Mouse (Mus musculus): Measurements from ENCODE around the gene Kif17. TPM values are rescaled to one million over a fixed set of nuclear protein-coding genes. Genes with fewer than 3 reads are reported as not detected.

The Kif17 gene
- polyA plus RNA-seq, 1 experiment from 2014 or later, result 4.3 TPM

- H3K27ac ChIP-seq (ENCODE audit: low read depth, low read length), result no peak overlapping the region
- peak overlapping the region; percentile 53 for H3K9ac ChIP-seq (replicated peaks; ENCODE audit: low read depth, low read length)
- H3K9me3 ChIP-seq (ENCODE audit: control insufficient read depth, low read length), result no peaks in the 10 kb centered on the region
- H3K4me1 ChIP-seq (ENCODE audit: control insufficient read depth, insufficient read depth, low read length), result peaks cover 24% of the 10 kb centered on the region
- H3K4me3 ChIP-seq (ENCODE audit: low read depth, low read length), result peak overlapping the region; percentile 57
- no peaks in the 10 kb centered on the region for H3K36me3 ChIP-seq (ENCODE audit: control insufficient read depth, insufficient read depth, low read length)
- no peak for ATAC-seq (ENCODE audit: low read depth)
- WGBS, result 12% methylated on average over 5 of the region's 5 CpGs
- H3K4me2 ChIP-seq (ENCODE audit: low read depth, low read length), result peak overlapping the region; percentile 89
- no peaks in the 10 kb centered on the region for H3K27me3 ChIP-seq (ENCODE audit: control insufficient read depth, insufficient read depth, low read length)
Observed at GRCm38 (mm10) chr4:138252231-138252630, 2.0 kb downstream of the Kif17 start.

- no peak overlapping the region for H3K4me2 ChIP-seq (ENCODE audit: low read depth, low read length)
- H3K9me3 ChIP-seq (ENCODE audit: control insufficient read depth, low read length), result no peaks in the 10 kb centered on the region
- 86% methylated on average over 22 of the region's 22 CpGs for WGBS
- no peak overlapping the region for H3K27ac ChIP-seq (ENCODE audit: low read depth, low read length)
- H3K4me1 ChIP-seq (ENCODE audit: control insufficient read depth, insufficient read depth, low read length), result peaks cover 3% of the 10 kb centered on the region
- H3K4me3 ChIP-seq (ENCODE audit: low read depth, low read length), result no peak overlapping the region
- no peak for ATAC-seq (ENCODE audit: low read depth)
- no peaks in the 10 kb centered on the region for H3K27me3 ChIP-seq (ENCODE audit: control insufficient read depth, insufficient read depth, low read length)
- no peaks in the 10 kb centered on the region for H3K36me3 ChIP-seq (ENCODE audit: control insufficient read depth, insufficient read depth, low read length)
- no peak overlapping the region for H3K9ac ChIP-seq (replicated peaks; ENCODE audit: low read depth, low read length)
Observed at GRCm38 (mm10) chr4:138257116-138257687, 7.0 kb downstream of the Kif17 start.

- Histone ChIP-seq H3K36me3 (ENCODE audit: control insufficient read depth, insufficient read depth, low read length) (no peaks in the 10 kb centered on the region), H3K4me3 (ENCODE audit: low read depth, low read length) (no peak overlapping the region), H3K27me3 (ENCODE audit: control insufficient read depth, insufficient read depth, low read length) (no peaks in the 10 kb centered on the region), H3K9ac (replicated peaks; ENCODE audit: low read depth, low read length) (no peak overlapping the region), H3K4me1 (ENCODE audit: control insufficient read depth, insufficient read depth, low read length) (no peaks in the 10 kb centered on the region), H3K9me3 (ENCODE audit: control insufficient read depth, low read length) (no peaks in the 10 kb centered on the region), H3K27ac (ENCODE audit: low read depth, low read length) (no peak overlapping the region), H3K4me2 (ENCODE audit: low read depth, low read length) (no peak overlapping the region)
- ATAC-seq (ENCODE audit: low read depth), result no peak
- 76% methylated on average over 7 of the region's 7 CpGs for WGBS
Observed at GRCm38 (mm10) chr4:138258663-138259062, 8.4 kb downstream of the Kif17 start.

GRCm38 (mm10) chr4:138259482-138259881 lies 9.2 kb downstream of the Kif17 start:
- Histone ChIP-seq H3K27ac (ENCODE audit: low read depth, low read length) (no peak overlapping the region), H3K4me1 (ENCODE audit: control insufficient read depth, insufficient read depth, low read length) (no peaks in the 10 kb centered on the region), H3K36me3 (ENCODE audit: control insufficient read depth, insufficient read depth, low read length) (no peaks in the 10 kb centered on the region), H3K27me3 (ENCODE audit: control insufficient read depth, insufficient read depth, low read length) (no peaks in the 10 kb centered on the region), H3K9ac (replicated peaks; ENCODE audit: low read depth, low read length) (no peak overlapping the region), H3K4me2 (ENCODE audit: low read depth, low read length) (no peak overlapping the region), H3K4me3 (ENCODE audit: low read depth, low read length) (no peak overlapping the region), H3K9me3 (ENCODE audit: control insufficient read depth, low read length) (no peaks in the 10 kb centered on the region)
- ATAC-seq (ENCODE audit: low read depth), result no peak
- 83% methylated on average over 5 of the region's 5 CpGs for WGBS

- Histone ChIP-seq H3K27me3 (ENCODE audit: control insufficient read depth, insufficient read depth, low read length) (no peaks in the 10 kb centered on the region), H3K9ac (replicated peaks; ENCODE audit: low read depth, low read length) (peak overlapping the region; percentile 48), H3K9me3 (ENCODE audit: control insufficient read depth, low read length) (no peaks in the 10 kb centered on the region), H3K4me2 (ENCODE audit: low read depth, low read length) (peak overlapping the region; percentile 56), H3K36me3 (ENCODE audit: control insufficient read depth, insufficient read depth, low read length) (no peaks in the 10 kb centered on the region), H3K27ac (ENCODE audit: low read depth, low read length) (peak overlapping the region; percentile 49), H3K4me1 (ENCODE audit: control insufficient read depth, insufficient read depth, low read length) (no peaks in the 10 kb centered on the region), H3K4me3 (ENCODE audit: low read depth, low read length) (peak overlapping the region; percentile 60)
- under 1% methylated on average over 64 of the region's 78 CpGs for WGBS
- ATAC-seq (ENCODE audit: low read depth), result peak; percentile 92
Observed at GRCm38 (mm10) chr4:138261843-138262681, 11.8 kb downstream of the Kif17 start.

GRCm38 (mm10) chr4:138267869-138268268 lies 17.6 kb downstream of the Kif17 start:
- Histone ChIP-seq H3K4me2 (ENCODE audit: low read depth, low read length) (no peak overlapping the region), H3K27me3 (ENCODE audit: control insufficient read depth, insufficient read depth, low read length) (no peaks in the 10 kb centered on the region), H3K27ac (ENCODE audit: low read depth, low read length) (no peak overlapping the region), H3K9me3 (ENCODE audit: control insufficient read depth, low read length) (no peaks in the 10 kb centered on the region), H3K36me3 (ENCODE audit: control insufficient read depth, insufficient read depth, low read length) (no peaks in the 10 kb centered on the region), H3K4me1 (ENCODE audit: control insufficient read depth, insufficient read depth, low read length) (no peaks in the 10 kb centered on the region), H3K4me3 (ENCODE audit: low read depth, low read length) (no peak overlapping the region), H3K9ac (replicated peaks; ENCODE audit: low read depth, low read length) (no peak overlapping the region)
- ATAC-seq (ENCODE audit: low read depth), result no peak
- 92% methylated on average over 10 of the region's 10 CpGs for WGBS

GRCm38 (mm10) chr4:138272011-138272997 lies 22.1 kb downstream of the Kif17 start:
- Histone ChIP-seq H3K4me2 (ENCODE audit: low read depth, low read length) (no peak overlapping the region), H3K27ac (ENCODE audit: low read depth, low read length) (no peak overlapping the region), H3K27me3 (ENCODE audit: control insufficient read depth, insufficient read depth, low read length) (no peaks in the 10 kb centered on the region), H3K4me3 (ENCODE audit: low read depth, low read length) (no peak overlapping the region), H3K36me3 (ENCODE audit: control insufficient read depth, insufficient read depth, low read length) (no peaks in the 10 kb centered on the region), H3K9ac (replicated peaks; ENCODE audit: low read depth, low read length) (no peak overlapping the region), H3K9me3 (ENCODE audit: control insufficient read depth, low read length) (no peaks in the 10 kb centered on the region), H3K4me1 (ENCODE audit: control insufficient read depth, insufficient read depth, low read length) (no peaks in the 10 kb centered on the region)
- 65% methylated on average over 14 of the region's 14 CpGs for WGBS
- peak; percentile 61; the same call in 1 of the 2 replicates for ATAC-seq (ENCODE audit: low read depth)

- Histone ChIP-seq H3K27ac (ENCODE audit: low read depth, low read length) (no peak overlapping the region), H3K9me3 (ENCODE audit: control insufficient read depth, low read length) (no peaks in the 10 kb centered on the region), H3K9ac (replicated peaks; ENCODE audit: low read depth, low read length) (no peak overlapping the region), H3K4me1 (ENCODE audit: control insufficient read depth, insufficient read depth, low read length) (no peaks in the 10 kb centered on the region), H3K27me3 (ENCODE audit: control insufficient read depth, insufficient read depth, low read length) (no peaks in the 10 kb centered on the region), H3K4me3 (ENCODE audit: low read depth, low read length) (no peak overlapping the region), H3K36me3 (ENCODE audit: control insufficient read depth, insufficient read depth, low read length) (no peaks in the 10 kb centered on the region), H3K4me2 (ENCODE audit: low read depth, low read length) (no peak overlapping the region)
- 67% methylated on average over 7 of the region's 7 CpGs for WGBS
- no peak for ATAC-seq (ENCODE audit: low read depth)
Observed at GRCm38 (mm10) chr4:138278346-138278745, 28.1 kb downstream of the Kif17 start.

Data from neural tube, embryonic 14.5 days (tissue).